Mouse (Mus musculus) brain, embryonic 14.5 days (tissue): ENCODE measurements around the gene Etfa.

Experiments used
- CTCF ChIP-seq: fragments of 200-500 bp; IDR thresholded peaks from 2 replicates; pipeline ENCODE4 v1.5.1; 2012; ENCODE audit warnings: inconsistent platforms, mild to moderate bottlenecking, moderate library complexity, borderline replicate concordance; ENCODE audit not compliant: insufficient read depth, insufficient read length; ENCODE audit errors: extremely low read depth
- POLR2A ChIP-seq: fragments of 200-500 bp; IDR thresholded peaks from 2 replicates; pipeline ENCODE4 v1.6.1; 2012; ENCODE audit warnings: mild to moderate bottlenecking, inconsistent platforms, borderline replicate concordance; ENCODE audit not compliant: poor library complexity, insufficient read depth, insufficient read length, severe bottlenecking; ENCODE audit errors: extremely low read depth

- TF ChIP-seq POLR2A (no peak), CTCF (no peak)
Measured at GRCm38 (mm10) chr9:55539661-55540390, 27.8 kb upstream of the Etfa start.
